Mouse (Mus musculus) c-Kit-negative CD71-positive TER-119-positive erythroid progenitor cells, embryonic 14.5 days (primary cell): ENCODE data around the gene Glt6d1.
"Not testable (repeated sequence)": the region's sequence is repeated elsewhere in the genome, so short reads cannot be mapped to it uniquely, and the experiment has no call there.

Experiments
- DNase-seq: peaks from one replicate; pipeline ENCODE4 v3.0.0-alpha.2; 2013; ENCODE audit warnings: low read depth, low spot score

Glt6d1 gene

DNA sequence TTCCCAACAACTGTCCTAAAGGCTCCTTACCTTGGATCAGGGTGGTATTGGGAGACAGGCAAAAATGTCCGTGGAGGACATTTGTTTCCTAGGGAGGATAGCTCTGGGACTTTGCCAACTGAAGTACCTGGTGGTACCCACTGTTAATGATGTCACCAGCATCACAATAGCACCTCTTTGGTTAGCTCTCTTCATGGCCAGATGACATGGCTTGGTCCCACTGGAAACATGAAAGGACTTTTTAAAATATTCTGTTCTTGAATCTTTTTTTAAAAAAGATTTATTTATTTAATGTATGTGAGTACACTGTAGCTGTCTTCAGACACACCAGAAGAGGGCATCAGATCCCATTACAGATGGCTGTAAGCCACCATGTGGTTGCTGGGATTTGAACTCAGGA is at the start of gene Glt6d1:
TSS of gene Glt6d1 (minus strand) at position 101 of the 400 bp plus-strand sequence.
- DNase-seq = not testable (repeated sequence)

DNA sequence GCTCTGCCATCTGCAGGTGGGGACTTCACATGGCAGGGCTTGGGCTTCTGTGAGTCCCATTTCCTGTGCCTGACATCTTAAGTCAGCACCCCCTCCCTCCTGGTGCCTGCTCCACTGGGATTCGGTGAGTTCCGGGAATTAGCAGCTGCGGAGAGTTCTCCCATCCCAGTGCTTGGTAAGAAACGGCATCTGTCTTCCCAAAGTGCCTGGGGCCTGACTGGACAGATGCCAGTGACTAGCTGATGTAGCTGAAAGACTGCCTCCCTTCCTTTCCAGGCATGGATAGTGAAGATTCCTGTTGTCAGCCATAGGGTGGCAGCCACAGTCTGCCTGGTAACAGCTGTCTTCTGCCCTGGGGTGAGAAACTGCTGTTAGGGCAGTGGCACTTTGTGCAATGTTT is 49.8 kb upstream of the Glt6d1 start:
- DNase-seq = no peak

- no peak for DNase-seq
Observed at GRCm38 (mm10) chr2:25864230-25864629, 48.6 kb upstream of the Glt6d1 start.

GRCm38 (mm10) chr2:25863337-25864131 is 47.9 kb upstream of the Glt6d1 start, which contains the start of gene Kcnt1:
TSS of gene Kcnt1 (plus strand) at chr2:25863734.
- no peak for DNase-seq

DNA sequence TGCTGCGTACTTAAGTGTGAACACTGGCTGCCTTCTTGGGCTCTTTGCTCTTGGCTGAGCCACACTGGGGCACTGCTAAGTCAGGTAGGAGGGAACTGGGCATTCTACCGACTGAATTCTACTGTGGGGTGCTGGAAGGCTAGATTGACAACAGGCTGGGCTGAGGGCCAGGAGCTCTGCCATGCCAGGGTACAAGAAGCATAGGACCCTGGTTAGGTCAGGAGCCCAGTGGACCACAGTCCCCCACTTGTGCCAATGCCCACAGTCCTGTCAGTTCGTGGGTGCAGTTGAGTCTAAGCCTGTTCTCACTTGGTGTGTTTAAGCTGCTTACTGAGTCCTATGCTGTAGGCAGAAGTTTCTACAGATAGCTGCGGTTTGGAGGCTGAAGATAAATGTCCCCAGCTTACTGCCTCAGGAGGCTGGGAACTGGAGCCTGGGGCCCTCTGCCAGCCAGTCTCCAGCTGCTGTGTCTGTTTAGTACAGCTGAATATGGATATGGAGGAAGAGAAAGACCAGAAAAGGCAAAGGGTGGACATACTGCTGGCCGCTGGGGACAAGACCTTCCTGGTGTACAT is 47.1 kb upstream of the Glt6d1 start:
- no peak for DNase-seq

DNA sequence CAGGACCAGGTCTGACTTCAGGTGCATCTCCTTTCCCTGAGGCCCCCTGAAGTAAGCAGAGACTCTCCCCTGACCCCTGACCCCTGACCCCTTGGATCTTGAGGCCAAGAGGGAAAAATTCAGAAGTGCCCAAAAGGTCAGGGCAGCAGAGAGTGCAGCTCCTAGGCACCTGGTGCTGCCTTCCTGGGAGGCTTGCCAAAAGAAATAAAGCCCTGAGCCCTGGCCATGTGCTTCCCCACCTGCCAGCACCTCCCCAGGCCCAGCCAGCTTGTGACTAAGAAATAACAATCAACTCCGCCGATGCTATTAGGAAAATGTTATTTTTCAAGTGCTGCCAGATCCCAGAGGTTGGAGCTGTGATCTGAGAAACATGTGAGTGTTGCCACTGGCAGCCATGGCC is 46.4 kb upstream of the Glt6d1 start:
- no peak for DNase-seq

DNA sequence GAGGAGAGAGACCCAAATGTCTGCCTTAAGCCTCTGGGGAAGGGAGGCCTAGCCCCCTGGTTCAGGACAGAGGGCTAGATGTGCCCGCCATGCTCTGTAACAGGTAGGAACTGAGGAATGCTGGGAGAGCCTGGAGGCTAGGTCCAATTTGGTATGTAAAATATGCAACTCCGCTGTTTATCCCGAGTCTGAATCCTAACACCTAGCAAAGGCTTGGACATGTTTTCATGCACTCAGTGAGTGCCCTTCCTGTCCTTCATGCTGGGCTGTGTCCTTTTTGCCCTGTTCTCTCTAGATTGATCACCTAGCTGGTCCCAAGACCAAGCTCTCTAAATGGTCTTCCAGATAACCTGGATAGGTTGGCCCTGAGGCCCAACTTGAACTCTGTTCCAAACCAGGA is 44.2 kb upstream of the Glt6d1 start:
- DNase-seq = no peak

DNA sequence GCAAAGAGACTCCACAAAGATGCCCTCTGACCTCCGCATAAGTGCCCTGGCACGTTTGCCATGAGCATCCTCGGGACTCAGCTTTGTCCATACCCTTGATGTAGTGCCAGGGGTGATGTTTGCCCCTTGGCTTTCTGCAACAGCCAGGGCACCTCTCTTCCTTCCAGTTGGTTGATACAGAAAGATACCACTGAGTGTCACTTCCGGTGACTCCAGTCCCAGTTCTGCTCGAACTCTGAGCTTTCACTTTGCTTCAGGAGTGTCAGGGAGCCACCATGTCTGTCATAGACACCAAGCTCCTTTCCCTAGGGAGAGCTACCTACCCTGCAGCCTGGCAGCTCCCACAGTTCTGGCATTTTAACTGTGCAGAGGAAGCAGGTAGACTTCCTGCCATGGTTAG is 38.4 kb upstream of the Glt6d1 start:
- no peak for DNase-seq

DNA sequence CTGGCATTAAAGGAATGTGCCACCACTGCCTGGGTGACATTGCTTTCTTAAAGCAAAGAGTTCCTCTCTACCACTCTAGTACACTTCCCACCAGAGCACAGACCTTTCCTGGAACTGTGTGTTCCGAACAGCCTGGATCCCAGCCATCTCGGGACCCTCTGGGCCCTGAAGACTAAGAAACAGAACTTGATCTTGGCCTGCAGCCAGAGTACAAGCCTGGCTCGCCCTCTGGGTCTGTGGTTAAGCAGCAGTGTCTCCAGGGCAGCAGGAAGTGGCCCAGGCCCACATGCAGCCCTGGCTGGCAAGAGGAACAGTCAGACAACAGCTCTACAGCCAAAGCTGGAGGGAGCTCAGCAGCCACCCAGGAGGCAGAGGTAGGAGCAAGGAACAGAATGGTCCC is 37.0 kb upstream of the Glt6d1 start:
- DNase-seq = no peak

DNA sequence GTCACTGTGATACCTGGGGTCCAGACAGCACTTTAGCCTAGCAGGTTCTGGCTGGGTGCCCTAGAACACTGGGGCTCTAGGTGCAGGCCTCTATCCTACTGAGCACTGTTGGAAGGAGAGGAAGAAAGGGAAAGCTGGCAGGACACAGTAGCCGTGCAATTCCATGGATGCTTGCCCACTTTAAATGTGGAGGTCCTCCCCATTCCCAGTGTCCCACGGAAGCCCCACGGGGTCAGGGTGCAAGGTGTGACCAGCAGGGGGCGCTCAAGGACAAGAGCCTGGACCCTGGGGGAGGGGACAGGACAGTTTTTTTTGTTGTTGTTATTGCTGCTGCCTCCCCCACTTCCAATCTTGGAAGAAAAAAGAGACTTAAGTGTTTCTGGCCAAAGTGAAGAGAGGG is 34.7 kb upstream of the Glt6d1 start:
- DNase-seq = peak; percentile 32

DNA sequence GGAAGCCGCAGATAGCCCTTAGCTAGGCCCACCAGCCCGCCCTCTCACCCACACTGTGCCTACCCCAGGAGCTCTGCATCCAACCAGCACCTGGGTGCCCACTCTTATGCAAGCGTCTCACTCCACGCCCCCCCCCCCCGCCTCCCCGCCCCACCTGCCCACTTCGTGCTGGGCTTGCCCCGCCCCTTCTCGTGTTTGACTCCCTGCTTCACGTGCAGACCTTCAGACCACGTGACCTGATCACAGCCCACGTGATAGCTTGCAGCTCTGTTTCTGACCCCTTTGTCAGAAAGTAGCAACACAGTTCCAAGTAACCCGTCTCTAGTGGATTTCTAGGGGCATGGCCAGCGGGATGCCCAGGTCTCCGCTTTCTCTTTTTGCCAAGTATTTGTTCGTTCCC is 31.6 kb upstream of the Glt6d1 start, which contains the start of gene Sohlh1:
TSS of gene Sohlh1 (minus strand) at position 23 of the 400 bp plus-strand sequence.
- no peak for DNase-seq

- no peak for DNase-seq
Observed at GRCm38 (mm10) chr2:25846516-25846915, 30.9 kb upstream of the Glt6d1 start.

GRCm38 (mm10) chr2:25844097-25844496 is 28.4 kb upstream of the Glt6d1 start:
- no peak for DNase-seq

DNA sequence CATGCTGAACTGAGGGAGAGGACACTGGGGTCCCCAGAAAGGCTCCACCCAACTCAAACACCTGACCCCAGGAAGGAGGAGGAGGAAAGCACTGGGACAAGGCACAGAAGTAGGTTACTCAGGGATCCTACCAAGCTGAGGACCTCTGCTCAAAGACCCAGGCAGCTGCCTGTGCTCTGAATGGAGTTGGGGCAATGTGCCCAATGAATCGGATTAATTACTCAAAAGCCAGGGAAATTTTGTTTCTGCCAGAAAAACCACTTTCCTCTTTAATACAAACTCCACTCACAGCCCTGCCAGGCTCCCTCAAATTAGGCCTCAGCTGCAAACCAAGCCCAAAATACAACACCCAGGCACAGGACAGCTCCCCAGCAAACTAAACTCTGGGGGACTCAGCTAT is 27.1 kb upstream of the Glt6d1 start:
- DNase-seq = no peak

GRCm38 (mm10) chr2:25842161-25842560 is 26.5 kb upstream of the Glt6d1 start:
- no peak for DNase-seq

DNA sequence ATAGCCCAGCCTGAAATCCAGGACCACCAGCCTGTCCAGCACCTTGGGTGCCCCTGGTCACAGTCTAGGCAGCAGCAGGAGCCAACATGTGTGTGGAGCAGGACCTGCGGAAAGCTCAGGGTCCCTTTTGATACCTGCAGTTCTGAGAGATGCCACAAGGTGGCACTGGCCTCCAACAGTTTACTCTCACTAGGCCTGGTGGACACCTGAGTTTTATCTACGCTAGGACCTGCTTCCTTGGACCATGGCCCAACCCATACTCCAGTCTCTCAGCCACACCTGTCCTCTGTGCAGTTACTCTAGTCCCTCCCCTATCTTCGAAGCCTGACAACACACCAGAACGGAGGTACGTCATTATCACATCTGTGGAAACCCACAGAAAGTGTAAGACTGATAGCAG is 20.6 kb upstream of the Glt6d1 start:
- peak; percentile 49 for DNase-seq

- no peak for DNase-seq
Observed at GRCm38 (mm10) chr2:25830786-25831185, 15.1 kb upstream of the Glt6d1 start.

DNA sequence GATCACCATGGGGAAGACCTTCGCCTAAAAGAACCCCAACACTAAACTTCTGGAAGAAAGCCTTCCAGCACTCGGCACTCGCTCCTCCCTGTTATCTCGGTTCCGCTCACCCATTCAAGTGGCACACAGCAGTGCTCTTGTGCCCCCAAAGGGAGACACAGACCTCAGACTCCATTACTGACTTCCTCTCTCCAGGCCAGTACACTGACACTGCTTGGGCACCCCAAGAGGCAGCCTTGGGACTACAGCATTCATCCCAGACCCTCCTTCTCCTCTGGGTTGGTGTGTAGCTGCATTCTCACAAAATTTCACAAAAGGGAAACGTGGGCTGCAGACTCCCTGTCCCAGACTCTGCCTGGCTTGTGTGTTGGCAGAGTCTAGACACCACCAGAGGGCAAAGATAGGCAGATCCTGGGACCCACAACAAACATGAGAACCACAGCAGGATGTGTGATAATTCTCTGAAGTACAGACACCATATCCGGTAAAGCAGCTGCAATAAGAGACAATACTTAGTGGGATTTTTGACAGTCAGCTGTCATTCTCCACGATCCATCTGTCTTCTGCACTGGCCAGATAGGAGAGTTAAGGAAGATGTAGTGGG is 12.8 kb upstream of the Glt6d1 start:
- no peak for DNase-seq

- no peak for DNase-seq
Observed at GRCm38 (mm10) chr2:25824751-25825150, 9.1 kb upstream of the Glt6d1 start.

DNA sequence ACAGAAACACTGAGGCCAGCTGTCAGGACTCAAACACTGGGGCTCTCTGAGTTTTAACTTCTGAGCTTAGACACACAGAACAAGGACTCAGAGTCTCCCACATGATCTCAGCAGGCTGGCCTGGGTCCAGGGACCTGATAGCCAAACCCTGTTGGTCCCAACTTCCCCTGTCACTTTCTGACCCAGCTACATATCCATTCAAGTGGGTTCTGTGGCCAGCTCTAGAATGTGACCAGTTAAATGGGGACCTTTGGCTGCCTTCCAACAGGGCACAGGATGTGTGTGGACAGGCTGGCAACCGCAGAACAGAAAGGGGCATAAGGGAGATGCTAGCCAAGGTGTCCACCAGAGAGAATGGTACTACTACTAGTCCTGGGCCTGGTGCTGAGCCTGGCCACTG is 7.2 kb upstream of the Glt6d1 start, which contains the start of gene Lcn9:
TSS of gene Lcn9 (plus strand) at position 348 of the 400 bp plus-strand sequence.
- DNase-seq = no peak

- no peak for DNase-seq
Observed at GRCm38 (mm10) chr2:25813364-25813763, 2.3 kb downstream of the Glt6d1 start.

DNA sequence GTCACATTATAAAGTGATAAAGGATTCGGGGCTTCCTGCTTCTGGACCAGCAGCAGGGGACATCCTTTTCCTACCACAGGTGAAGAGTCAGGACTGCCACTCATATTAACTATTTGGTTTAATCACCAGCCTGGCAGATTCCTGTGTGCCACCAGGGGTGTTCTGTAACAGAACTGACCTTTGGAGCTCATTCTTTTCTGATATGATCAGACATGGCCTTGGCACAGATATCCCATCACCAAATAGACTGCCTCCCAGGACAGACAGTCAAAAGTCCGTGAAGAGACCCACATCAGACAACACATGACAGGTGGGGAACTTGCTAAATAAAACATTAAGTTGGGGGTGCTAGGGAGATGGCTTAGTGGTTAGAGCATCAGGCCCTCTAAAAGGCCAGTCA is 3.9 kb downstream of the Glt6d1 start:
- DNase-seq = no peak

DNA sequence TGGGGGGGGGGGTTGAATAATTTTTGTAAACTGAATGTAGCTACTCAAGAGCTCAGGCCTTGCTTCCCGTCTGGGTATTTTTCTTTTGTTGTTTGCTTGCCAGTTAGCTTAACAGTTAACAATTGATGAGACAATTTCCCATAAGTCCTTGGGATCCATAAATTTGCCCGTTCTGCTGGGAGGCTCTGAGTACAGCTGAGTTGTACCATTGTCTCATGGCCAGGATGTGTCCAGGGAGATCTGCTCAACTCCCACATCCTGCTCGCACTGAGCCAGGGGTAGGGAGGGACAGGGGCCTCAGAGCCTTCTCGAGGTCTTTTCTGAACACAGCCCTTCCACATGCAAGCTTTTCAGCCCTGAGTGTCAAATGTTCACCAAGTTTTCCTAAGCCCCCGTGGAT is 17.6 kb downstream of the Glt6d1 start:
- no peak for DNase-seq
